Mouse (Mus musculus) liver, adult 2 months (tissue): ENCODE results near the gene Olfr1034.

Experiments used
- CTCF ChIP-seq: fragments of 200-500 bp; IDR thresholded peaks from 2 replicates; pipeline ENCODE4 v1.5.1; 2011; ENCODE audit warnings: low read depth, low read length, control low read depth
- POLR2A ChIP-seq: fragments of 200-500 bp; IDR thresholded peaks from 2 replicates; pipeline ENCODE4 v1.6.1; 2011; ENCODE audit warnings: low read length, control low read depth; ENCODE audit not compliant: insufficient read depth; ENCODE audit errors: extremely low read depth

GRCm38 (mm10) chr2:86045561-86045960 is at the start of gene Olfr1034:
- TF ChIP-seq POLR2A (no peak), CTCF (no peak)
